Mouse (Mus musculus) bone marrow, adult 2 months (tissue): Measurements from ENCODE around the gene Eif4g3.

Experiments
- CTCF ChIP-seq: fragments of 200-500 bp; IDR thresholded peaks from 2 replicates; pipeline ENCODE4 v1.5.1; 2011; ENCODE audit warnings: low read length, control low read depth; ENCODE audit not compliant: control insufficient read depth, insufficient read depth
- POLR2A ChIP-seq: fragments of 200-500 bp; IDR thresholded peaks from 2 replicates; pipeline ENCODE4 v1.6.1; 2011; ENCODE audit warnings: low read depth, mild to moderate bottlenecking, control low read depth, low read length, borderline replicate concordance; ENCODE audit not compliant: control insufficient read depth

DNA sequence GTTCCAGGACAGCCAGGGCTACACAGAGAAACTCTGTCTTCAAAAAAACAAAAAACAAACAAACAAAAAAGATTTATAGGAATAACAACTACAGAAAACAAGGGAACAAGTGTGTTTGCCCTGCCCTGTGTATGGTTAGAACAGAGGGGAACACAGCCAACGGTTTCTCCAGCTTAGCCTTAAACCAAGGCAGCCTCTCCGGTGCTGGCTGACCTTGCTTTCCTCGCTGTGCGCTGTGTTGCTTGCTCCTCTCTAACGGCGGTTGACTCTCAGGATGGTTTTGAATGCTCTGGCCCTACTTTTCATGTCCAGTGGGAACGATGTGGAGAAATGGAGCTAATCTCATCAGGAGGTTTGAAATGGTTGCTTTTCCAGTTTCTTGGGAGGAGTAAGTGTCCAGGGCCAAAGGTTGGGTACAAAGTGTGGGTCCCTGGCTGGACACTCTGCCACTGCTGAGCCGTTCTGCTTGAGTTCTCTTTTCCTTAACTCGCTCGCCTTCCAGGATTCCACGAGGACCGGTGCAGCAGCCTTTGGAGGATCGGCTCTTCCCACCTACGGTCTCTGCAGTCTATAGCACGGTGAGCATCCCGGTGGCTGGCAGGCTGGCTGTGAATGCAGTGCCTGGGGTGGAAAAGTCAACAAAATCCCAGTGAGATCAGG, 52.1 kb downstream of the Eif4g3 start:
- no peak for TF ChIP-seq CTCF
- TF ChIP-seq POLR2A, result no peak
